Mouse (Mus musculus) stomach, embryonic 16.5 days (tissue): Measurements from ENCODE around the gene Gng3. TPM values are rescaled to one million over a fixed set of nuclear protein-coding genes. Genes with fewer than 3 reads are reported as not detected.
"Not testable (repeated sequence)": the region's sequence is repeated elsewhere in the genome, so short reads cannot be mapped to it uniquely, and the experiment has no call there.

Experiments used
- ATAC-seq: fragments of 200-750 bp; cut with Nextera tagmentation; 2 replicates; pipeline ENCODE4 v1.8.0; 2017; ENCODE audit warnings: moderate number of reproducible peaks, moderate TSS enrichment; ENCODE audit not compliant: insufficient read depth, low FRiP score
- H3K27ac ChIP-seq: fragments of 300-500 bp; sonication (generic); 2 replicates; pipeline ENCODE4 v1.5.1; 2014; ENCODE audit warnings: low read length
- H3K27me3 ChIP-seq: fragments of 300-500 bp; sonication (generic); 2 replicates; pipeline ENCODE4 v1.6.1; 2014; ENCODE audit warnings: low read length, control low read depth, mixed read lengths; ENCODE audit not compliant: control insufficient read depth, insufficient read depth
- H3K36me3 ChIP-seq: fragments of 300-500 bp; sonication (generic); 2 replicates; pipeline ENCODE4 v1.6.1; 2014; ENCODE audit warnings: low read length; ENCODE audit not compliant: control insufficient read depth, insufficient read depth
- H3K4me1 ChIP-seq: fragments of 300-500 bp; sonication (generic); 2 replicates; pipeline ENCODE4 v1.6.1; 2014; ENCODE audit warnings: low read length, control low read depth, mixed read lengths; ENCODE audit not compliant: control insufficient read depth, insufficient read depth
- H3K4me2 ChIP-seq: fragments of 300-500 bp; sonication (generic); 2 replicates; pipeline ENCODE4 v1.6.1; 2014; ENCODE audit warnings: low read depth, low read length, mixed read lengths
- H3K4me3 ChIP-seq: fragments of 300-500 bp; sonication (generic); replicated peaks from 2 replicates; pipeline ENCODE4 v1.5.1; 2014; ENCODE audit warnings: mild to moderate bottlenecking, low read length
- H3K9ac ChIP-seq: fragments of 300-500 bp; sonication (generic); 2 replicates; pipeline ENCODE4 v1.6.1; 2014; ENCODE audit warnings: low read length
- H3K9me3 ChIP-seq: fragments of 300-500 bp; sonication (generic); replicated peaks from 2 replicates; pipeline ENCODE4 v1.6.1; 2016; ENCODE audit warnings: low read length, control low read depth; ENCODE audit not compliant: control insufficient read depth
- WGBS: fragments of 180-500 bp; shearing (Covaris S2); extraction: QIAGEN DNeasy Blood & Tissue Kit; methylation state at CpG from one replicate; pipeline ENCODE4 v1.1.7; 2014; 5-methylcytosine and 5-hydroxymethylcytosine counted together
- polyA plus RNA-seq: library from polyadenylated mRNA; unstranded; fragments of >200 nt; fragmentation: Nextera tagmentation; extraction: Ambion mirVana; gene quantifications from 2 replicates; pipeline ENCODE4 v1.2.1, GENCODE M21; 2015

The Gng3 gene
- polyA plus RNA-seq, 1 experiment from 2014 or later, result 10.4 TPM

GRCm38 (mm10) chr19:8871267-8872186, 32.5 kb upstream of the Gng3 start, which contains the start of gene Ubxn1:
TSS of gene Ubxn1 (plus strand) at chr19:8871496.
- H3K9me3 ChIP-seq, result no peaks in the 10 kb centered on the region
- peaks cover 8% of the 10 kb centered on the region for H3K4me1 ChIP-seq
- WGBS, result under 1% methylated on average over 59 of the region's 59 CpGs
- H3K36me3 ChIP-seq, result peaks cover 7% of the 10 kb centered on the region; the same call in 1 of the 2 replicates
- H3K9ac ChIP-seq, result peak within 1 kb of the TSS; percentile 96
- peak within 1 kb of the TSS; percentile 93 for H3K4me3 ChIP-seq
- H3K27me3 ChIP-seq, result no peaks in the 10 kb centered on the region
- H3K27ac ChIP-seq, result peak within 1 kb of the TSS; percentile 90
- peak within 1 kb of the TSS; percentile 78 for H3K4me2 ChIP-seq
- peak; percentile 96 for ATAC-seq

DNA sequence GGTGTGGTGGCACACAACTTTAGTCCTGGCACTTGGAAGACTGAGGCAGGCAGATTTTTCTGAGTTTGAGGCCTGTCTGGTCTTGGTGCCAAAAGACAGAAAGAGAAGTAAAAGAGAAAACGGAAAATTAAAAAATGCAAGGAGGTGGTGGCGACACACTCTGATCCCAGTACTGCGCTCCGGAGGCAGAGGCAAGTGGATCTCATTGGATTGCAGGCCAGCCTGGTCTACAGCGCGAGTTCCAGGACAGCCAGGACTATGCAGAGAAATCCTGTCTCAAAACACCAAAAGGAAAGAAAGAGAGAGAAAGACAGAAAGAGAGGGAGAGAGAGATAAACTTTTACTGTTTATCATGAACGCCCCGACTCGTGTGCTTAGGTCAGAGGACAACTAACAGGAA, 31.8 kb upstream of the Gng3 start:
- H3K9ac ChIP-seq, result peak overlapping the region; percentile 96
- 0 out of 2 replicates have a peak, but pooled peaks cover 4% of the 10 kb centered on the region for H3K36me3 ChIP-seq
- peak overlapping the region; percentile 83 for H3K27ac ChIP-seq
- H3K9me3 ChIP-seq, result no peaks in the 10 kb centered on the region
- no peaks in the 10 kb centered on the region for H3K27me3 ChIP-seq
- H3K4me3 ChIP-seq, result peak overlapping the region; percentile 93
- peaks cover 8% of the 10 kb centered on the region for H3K4me1 ChIP-seq
- H3K4me2 ChIP-seq, result peak overlapping the region; percentile 63
- ATAC-seq, result no peak
- WGBS, result 45% methylated on average over 9 of the region's 9 CpGs

- Histone ChIP-seq H3K4me2 (peak overlapping the region; percentile 63), H3K27ac (peak overlapping the region; percentile 83; the same call in 1 of the 2 replicates)
- H3K9me3 ChIP-seq, H3K4me1 ChIP-seq, H3K9ac ChIP-seq, H3K4me3 ChIP-seq, H3K27me3 ChIP-seq, ATAC-seq, H3K36me3 ChIP-seq: not testable (repeated sequence)
- WGBS, result 75% methylated on average over 3 of the region's 3 CpGs
These were observed 31.4 kb upstream of the Gng3 start for GRCm38 (mm10) chr19:8870381-8870780.

- Histone ChIP-seq H3K4me2 (no peak overlapping the region), H3K4me1 (no peaks in the 10 kb centered on the region), H3K9ac (no peak overlapping the region), H3K27ac (no peak overlapping the region), H3K9me3 (no peaks in the 10 kb centered on the region), H3K27me3 (no peaks in the 10 kb centered on the region), H3K36me3 (no peaks in the 10 kb centered on the region), H3K4me3 (no peak overlapping the region)
- ATAC-seq, result no peak
- 81% methylated on average over 6 of the region's 6 CpGs for WGBS
These were observed 25.3 kb upstream of the Gng3 start for GRCm38 (mm10) chr19:8864265-8864664.

DNA sequence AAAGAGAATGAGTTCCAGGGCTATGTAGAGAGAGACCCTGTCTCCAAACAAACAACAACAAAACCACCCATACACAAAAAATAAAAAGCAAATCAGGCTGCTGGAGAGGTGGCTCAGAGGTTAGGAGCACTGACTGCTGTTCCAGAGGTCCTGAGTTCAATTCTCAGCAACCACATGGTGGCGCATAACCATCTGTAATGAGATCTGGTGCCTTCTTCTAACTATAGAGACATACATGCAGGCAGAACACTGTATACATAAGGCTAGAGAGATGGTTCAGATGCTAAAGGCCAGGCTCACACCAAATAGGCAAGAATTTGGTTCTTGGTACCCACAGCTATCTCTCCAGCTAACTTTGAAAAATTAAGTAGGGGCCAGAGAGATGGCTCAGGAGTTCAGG, 20.0 kb upstream of the Gng3 start:
- no peaks in the 10 kb centered on the region for H3K36me3 ChIP-seq
- no peak overlapping the region for H3K9ac ChIP-seq
- H3K4me3 ChIP-seq, result no peak overlapping the region
- H3K27ac ChIP-seq, result no peak overlapping the region
- WGBS, result 22% methylated on average over 1 of the region's 1 CpGs
- H3K4me1 ChIP-seq, result no peaks in the 10 kb centered on the region
- no peaks in the 10 kb centered on the region for H3K27me3 ChIP-seq
- H3K4me2 ChIP-seq, result no peak overlapping the region
- peak; percentile 33; the same call in 1 of the 2 replicates for ATAC-seq
- H3K9me3 ChIP-seq, result no peaks in the 10 kb centered on the region

DNA sequence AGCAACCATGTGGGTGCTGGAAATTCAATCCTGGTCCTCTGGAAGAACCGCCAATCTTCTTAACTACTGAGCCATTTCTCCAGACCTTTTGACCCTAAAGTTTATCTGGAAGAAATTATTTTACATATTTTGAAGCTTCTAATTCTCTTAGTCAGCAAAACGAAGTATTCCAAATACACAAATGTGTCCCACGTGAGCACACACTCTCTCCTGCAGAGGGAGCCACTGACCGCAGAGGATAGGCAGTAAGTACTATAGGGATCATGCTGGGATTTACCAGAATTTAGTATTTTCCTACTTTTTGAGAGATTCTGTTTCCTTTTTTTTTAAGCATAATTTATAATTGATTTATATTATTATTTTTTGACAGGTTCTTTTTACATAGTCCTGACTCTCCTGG, 18.7 kb upstream of the Gng3 start:
- no peak overlapping the region for H3K4me2 ChIP-seq
- 45% methylated on average over 4 of the region's 4 CpGs for WGBS
- H3K9me3 ChIP-seq, result no peaks in the 10 kb centered on the region
- no peaks in the 10 kb centered on the region for H3K27me3 ChIP-seq
- no peaks in the 10 kb centered on the region for H3K36me3 ChIP-seq
- no peak for ATAC-seq
- no peaks in the 10 kb centered on the region for H3K4me1 ChIP-seq
- H3K4me3 ChIP-seq, result no peak overlapping the region
- H3K9ac ChIP-seq, result no peak overlapping the region
- H3K27ac ChIP-seq, result no peak overlapping the region

DNA sequence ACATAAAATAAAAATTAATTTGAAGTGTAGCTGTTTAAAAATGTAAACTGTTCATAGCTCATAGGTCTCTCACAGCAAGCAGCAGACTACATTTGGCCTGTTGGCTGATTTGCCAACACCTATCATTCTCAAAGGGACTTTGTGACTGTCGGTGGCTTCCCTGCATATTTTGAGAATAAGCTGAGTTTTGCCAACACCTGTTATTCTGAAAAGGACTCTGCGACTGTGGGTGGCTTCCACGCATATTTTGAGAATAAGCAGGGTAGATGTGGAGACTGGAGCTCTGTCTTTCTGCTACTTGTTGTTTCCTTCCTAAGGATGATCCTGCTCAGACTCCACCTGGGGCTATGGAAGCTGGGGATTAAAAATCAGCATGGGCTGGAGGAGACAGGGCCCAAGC, 14.1 kb upstream of the Gng3 start:
- WGBS, result 86% methylated on average over 3 of the region's 3 CpGs

DNA sequence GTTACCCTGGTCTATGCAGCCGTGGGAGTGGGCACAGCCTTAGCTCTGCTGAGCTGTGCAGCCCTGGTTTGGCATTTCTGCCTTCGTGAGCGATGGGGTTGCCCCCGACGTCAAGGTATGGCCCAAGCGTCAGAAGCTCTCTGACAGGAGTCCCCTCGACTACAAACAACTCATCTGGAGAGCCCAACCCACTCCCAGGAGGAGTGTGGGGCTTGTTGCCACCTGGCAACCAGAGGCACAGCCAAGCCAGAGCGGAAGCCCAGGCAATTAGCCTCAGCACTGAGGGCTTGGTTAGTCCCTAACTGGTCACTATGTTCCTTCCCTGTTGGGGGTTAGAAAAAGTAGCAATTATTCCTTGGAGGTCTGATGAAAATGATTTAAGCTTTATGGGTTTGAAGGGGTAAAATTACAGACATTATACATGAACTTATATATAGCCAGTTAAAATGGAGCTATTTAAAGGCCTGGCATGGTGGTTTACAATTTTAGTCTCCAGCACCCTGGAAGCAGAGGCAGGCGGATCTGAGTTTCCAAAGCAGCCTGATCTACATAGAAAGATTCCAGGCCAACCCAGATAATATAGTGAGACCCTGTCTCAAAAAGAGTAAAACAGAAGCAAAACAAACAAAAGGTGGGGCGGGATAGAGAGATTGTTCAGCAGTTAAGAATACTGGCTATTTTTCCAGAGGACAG, 13.4 kb upstream of the Gng3 start:
- no peak for ATAC-seq
- Histone ChIP-seq H3K4me2 (no peak overlapping the region), H3K4me1 (no peaks in the 10 kb centered on the region), H3K9ac (no peak overlapping the region), H3K4me3 (no peak overlapping the region), H3K36me3 (0 out of 2 replicates have a peak, but pooled peaks cover under 1% of the 10 kb centered on the region), H3K27me3 (no peaks in the 10 kb centered on the region), H3K9me3 (no peaks in the 10 kb centered on the region), H3K27ac (no peak overlapping the region)
- WGBS, result 52% methylated on average over 10 of the region's 10 CpGs

More for the DNA sequence above, 14.1 kb upstream of the Gng3 start:
- Histone ChIP-seq H3K36me3 (no peaks in the 10 kb centered on the region), H3K4me3 (no peak overlapping the region), H3K4me2 (no peak overlapping the region), H3K27me3 (no peaks in the 10 kb centered on the region), H3K27ac (no peak overlapping the region), H3K9ac (no peak overlapping the region), H3K4me1 (no peaks in the 10 kb centered on the region), H3K9me3 (no peaks in the 10 kb centered on the region)
- ATAC-seq, result no peak

- Histone ChIP-seq H3K36me3 (0 out of 2 replicates have a peak, but pooled peaks cover 6% of the 10 kb centered on the region), H3K9me3 (no peaks in the 10 kb centered on the region), H3K4me1 (no peaks in the 10 kb centered on the region), H3K4me2 (no peak overlapping the region), H3K4me3 (no peak overlapping the region), H3K9ac (no peak overlapping the region), H3K27ac (no peak overlapping the region), H3K27me3 (no peaks in the 10 kb centered on the region)
- ATAC-seq, result no peak
- WGBS, result 35% methylated on average over 7 of the region's 7 CpGs
These were observed 12.6 kb upstream of the Gng3 start for GRCm38 (mm10) chr19:8851639-8852038.
